Mouse (Mus musculus) B cell, adult 67 days (primary cell): ENCODE data around the gene Rassf9. TPM values are rescaled to one million over a fixed set of nuclear protein-coding genes. Genes with fewer than 3 reads are reported as not detected.

Source experiments
- total RNA-seq, 2 experiments: library from RNA; stranded (reverse); gene quantifications; 4 replicates each; pipeline ENCODE4 v1.2.4; 2023

Gene Rassf9
- total RNA-seq: not detected

GRCm38 (mm10) chr10:102511807-102512461, at the start of gene Rassf9:
Gene Rassf9, plus strand, starts transcription at chr10:102512222.

DNA sequence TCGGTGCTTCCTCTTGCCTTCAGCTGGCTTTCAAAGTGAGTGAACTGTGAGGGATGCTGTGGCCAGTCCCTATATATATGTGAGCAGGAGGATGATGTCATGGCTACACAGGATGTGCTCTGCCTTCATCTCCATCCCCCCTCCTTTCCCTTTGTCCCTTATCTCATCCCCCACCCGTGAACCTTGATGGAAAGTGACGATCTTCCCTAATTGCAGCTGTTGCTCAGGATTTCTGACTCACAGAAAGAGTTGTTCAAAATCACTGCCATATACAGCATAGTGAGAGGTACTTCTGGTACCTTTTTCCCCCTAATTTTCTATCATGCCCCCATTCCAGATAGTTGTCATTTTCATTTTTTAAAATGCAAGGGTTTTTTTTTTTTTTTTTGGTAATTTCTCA, 21.6 kb upstream of the Rassf9 start, which contains the start of gene Nts:
Nts (minus strand) TSS at position 101 of the 400 bp plus-strand sequence.

Other genes starting within 250 kb of the Rassf9 start
- not detected for gene Nts, start 21.7 kb upstream of the Rassf9 start, total RNA-seq